Mouse (Mus musculus): ENCODE results near the gene Zfp644.

GRCm38 (mm10) chr5:106705162-106705561 is 8.1 kb upstream of the Zfp644 start:
- TF ChIP-seq MAFK (IDR thresholded peaks at IDR 0.05; ENCODE audit: insufficient read depth, low read depth, low read length) (no peak), ZC3H11A (IDR thresholded peaks at IDR 0.05; ENCODE audit: borderline replicate concordance, low read depth, low read length) (no peak), CHD2 (IDR thresholded peaks at IDR 0.05; ENCODE audit: low read depth, low read length) (no peak), ZNF384 (IDR thresholded peaks at IDR 0.05; ENCODE audit: low read depth, low read length) (no peak), HCFC1 (IDR thresholded peaks at IDR 0.05; ENCODE audit: borderline replicate concordance, insufficient read depth, low read length) (no peak)
